Mouse (Mus musculus): Measurements from ENCODE around the gene Cyp4f18.
A peak's percentile ranks its signal among the peaks of the same experiment; 100 is the strongest.
"Not testable (repeated sequence)": the region's sequence is repeated elsewhere in the genome, so short reads cannot be mapped to it uniquely, and the experiment has no call there.

The Cyp4f18 gene

GRCm38 (mm10) chr8:72009473-72009872, at the start of gene Cyp4f18:
Gene Cyp4f18, minus strand, starts transcription at chr8:72009626.
- DNase-seq, result no peak

GRCm38 (mm10) chr8:72057643-72058042, 48.2 kb upstream of the Cyp4f18 start:
- DNase-seq, result not testable (repeated sequence)

- DNase-seq, result not testable (repeated sequence)
Measured at GRCm38 (mm10) chr8:72054633-72055032, 45.2 kb upstream of the Cyp4f18 start.

- DNase-seq, result no peak
Measured at GRCm38 (mm10) chr8:72042493-72042892, 33.1 kb upstream of the Cyp4f18 start.

GRCm38 (mm10) chr8:72040918-72041317, 31.5 kb upstream of the Cyp4f18 start, which contains the start of gene Olfr372:
Gene Olfr372, plus strand, starts transcription at chr8:72041218.
- not testable (repeated sequence) for DNase-seq

GRCm38 (mm10) chr8:72032926-72033325, 23.5 kb upstream of the Cyp4f18 start:
- peak; percentile 52 for DNase-seq

GRCm38 (mm10) chr8:72024886-72025285, 15.5 kb upstream of the Cyp4f18 start:
- peak; percentile 50 for DNase-seq

GRCm38 (mm10) chr8:72019816-72020215, 10.4 kb upstream of the Cyp4f18 start:
- no peak for DNase-seq

- peak; percentile 31 for DNase-seq
Measured at GRCm38 (mm10) chr8:72019022-72019421, 9.6 kb upstream of the Cyp4f18 start.

GRCm38 (mm10) chr8:72018141-72018540, 8.7 kb upstream of the Cyp4f18 start:
- no peak for DNase-seq

- DNase-seq, result not testable (repeated sequence)
Measured at GRCm38 (mm10) chr8:72017339-72017738, 7.9 kb upstream of the Cyp4f18 start.

- not testable (repeated sequence) for DNase-seq
Measured at GRCm38 (mm10) chr8:72013506-72014228, 4.2 kb upstream of the Cyp4f18 start.

- DNase-seq, result no peak
Measured at GRCm38 (mm10) chr8:72008134-72008641, 1.2 kb downstream of the Cyp4f18 start.

GRCm38 (mm10) chr8:72006763-72007162, 2.7 kb downstream of the Cyp4f18 start:
- DNase-seq, result no peak

GRCm38 (mm10) chr8:72005912-72006311, 3.5 kb downstream of the Cyp4f18 start:
- DNase-seq, result no peak

- no peak for DNase-seq
Measured at GRCm38 (mm10) chr8:72002942-72003341, 6.5 kb downstream of the Cyp4f18 start.

GRCm38 (mm10) chr8:72000223-72000622, 9.2 kb downstream of the Cyp4f18 start:
- no peak for DNase-seq

GRCm38 (mm10) chr8:71999434-71999833, 10.0 kb downstream of the Cyp4f18 start:
- DNase-seq, result no peak

- no peak for DNase-seq
Measured at GRCm38 (mm10) chr8:71988867-71989599, 20.4 kb downstream of the Cyp4f18 start.

- peak; percentile 71 for DNase-seq
Measured at GRCm38 (mm10) chr8:71988110-71988866, 21.1 kb downstream of the Cyp4f18 start.

GRCm38 (mm10) chr8:71984601-71985000, 24.8 kb downstream of the Cyp4f18 start:
- DNase-seq, result no peak

GRCm38 (mm10) chr8:71981456-71981855, 28.0 kb downstream of the Cyp4f18 start:
- no peak for DNase-seq

GRCm38 (mm10) chr8:71981032-71981431, 28.4 kb downstream of the Cyp4f18 start:
- DNase-seq, result no peak
